Mouse (Mus musculus): ENCODE measurements around the gene Rab11fip5. TPM values are rescaled to one million over a fixed set of nuclear protein-coding genes. Genes with fewer than 3 reads are reported as not detected.

The Rab11fip5 gene
- polyA plus RNA-seq, 1 experiment from 2014 or later = 7.1 TPM

GRCm38 (mm10) chr6:85371859-85372405, 2.5 kb downstream of the Rab11fip5 start:
- Histone ChIP-seq H3K4me3 (no peak overlapping the region), H3K9ac (no peak overlapping the region), H3K4me1 (peaks cover 26% of the 10 kb centered on the region), H3K27ac (no peak overlapping the region), H3K27me3 (peaks cover 3% of the 10 kb centered on the region), H3K4me2 (peak overlapping the region; percentile 89; the same call in 1 of the 2 replicates), H3K36me3 (ENCODE audit: poor library complexity, severe bottlenecking) (no peaks in the 10 kb centered on the region), H3K9me3 (replicated peaks) (no peaks in the 10 kb centered on the region)
- WGBS = 94% methylated on average over 6 of the region's 6 CpGs
- ATAC-seq = no peak

GRCm38 (mm10) chr6:85370666-85371430, 3.6 kb downstream of the Rab11fip5 start:
- WGBS = 88% methylated on average over 9 of the region's 9 CpGs
- H3K4me2 ChIP-seq = no peak overlapping the region
- ATAC-seq = no peak
- H3K4me3 ChIP-seq = no peak overlapping the region
- H3K36me3 ChIP-seq (ENCODE audit: poor library complexity, severe bottlenecking) = no peaks in the 10 kb centered on the region
- H3K9me3 ChIP-seq (replicated peaks) = no peaks in the 10 kb centered on the region
- H3K27me3 ChIP-seq = peaks cover 3% of the 10 kb centered on the region; the same call in 1 of the 2 replicates
- H3K4me1 ChIP-seq = peaks cover 32% of the 10 kb centered on the region
- no peak overlapping the region for H3K9ac ChIP-seq
- H3K27ac ChIP-seq = no peak overlapping the region

GRCm38 (mm10) chr6:85370041-85370440, 4.4 kb downstream of the Rab11fip5 start:
- 0 out of 2 replicates have a peak, but pooled peaks cover 2% of the 10 kb centered on the region for H3K36me3 ChIP-seq (ENCODE audit: poor library complexity, severe bottlenecking)

GRCm38 (mm10) chr6:85369181-85369860, 5.1 kb downstream of the Rab11fip5 start:
- Histone ChIP-seq H3K4me1 (peaks cover 32% of the 10 kb centered on the region), H3K4me3 (no peak overlapping the region), H3K9me3 (replicated peaks) (no peaks in the 10 kb centered on the region), H3K4me2 (no peak overlapping the region), H3K27me3 (peaks cover 3% of the 10 kb centered on the region; the same call in 1 of the 2 replicates), H3K9ac (no peak overlapping the region), H3K36me3 (ENCODE audit: poor library complexity, severe bottlenecking) (0 out of 2 replicates have a peak, but pooled peaks cover 2% of the 10 kb centered on the region), H3K27ac (no peak overlapping the region)
- ATAC-seq = no peak
- WGBS = 89% methylated on average over 5 of the region's 5 CpGs

More at GRCm38 (mm10) chr6:85370041-85370440, 4.4 kb downstream of the Rab11fip5 start:
- no peak for ATAC-seq
- Histone ChIP-seq H3K27ac (no peak overlapping the region), H3K9me3 (replicated peaks) (no peaks in the 10 kb centered on the region), H3K27me3 (peaks cover 3% of the 10 kb centered on the region; the same call in 1 of the 2 replicates), H3K4me2 (no peak overlapping the region), H3K4me3 (no peak overlapping the region), H3K4me1 (peaks cover 32% of the 10 kb centered on the region), H3K9ac (no peak overlapping the region)
- 94% methylated on average over 5 of the region's 5 CpGs for WGBS

GRCm38 (mm10) chr6:85368722-85369121, 5.7 kb downstream of the Rab11fip5 start:
- peaks cover 3% of the 10 kb centered on the region; the same call in 1 of the 2 replicates for H3K27me3 ChIP-seq
- H3K27ac ChIP-seq = no peak overlapping the region
- H3K9ac ChIP-seq = no peak overlapping the region
- H3K4me1 ChIP-seq = peaks cover 28% of the 10 kb centered on the region
- no peak for ATAC-seq
- H3K4me3 ChIP-seq = no peak overlapping the region
- 65% methylated on average over 5 of the region's 5 CpGs for WGBS
- H3K36me3 ChIP-seq (ENCODE audit: poor library complexity, severe bottlenecking) = 0 out of 2 replicates have a peak, but pooled peaks cover 2% of the 10 kb centered on the region
- no peaks in the 10 kb centered on the region for H3K9me3 ChIP-seq (replicated peaks)
- H3K4me2 ChIP-seq = no peak overlapping the region

- 73% methylated on average over 1 of the region's 1 CpGs for WGBS
- Histone ChIP-seq H3K9me3 (replicated peaks) (no peaks in the 10 kb centered on the region), H3K4me1 (peaks cover 22% of the 10 kb centered on the region), H3K27me3 (no peaks in the 10 kb centered on the region; the same call in 1 of the 2 replicates), H3K9ac (no peak overlapping the region), H3K4me3 (no peak overlapping the region), H3K36me3 (ENCODE audit: poor library complexity, severe bottlenecking) (0 out of 2 replicates have a peak, but pooled peaks cover 2% of the 10 kb centered on the region), H3K27ac (no peak overlapping the region), H3K4me2 (no peak overlapping the region)
- no peak for ATAC-seq
Observed at GRCm38 (mm10) chr6:85368166-85368565, 6.3 kb downstream of the Rab11fip5 start.

GRCm38 (mm10) chr6:85366387-85366786, 8.0 kb downstream of the Rab11fip5 start:
- Histone ChIP-seq H3K4me3 (no peak overlapping the region), H3K4me1 (peaks cover 12% of the 10 kb centered on the region), H3K9ac (no peak overlapping the region), H3K27me3 (no peaks in the 10 kb centered on the region), H3K4me2 (no peak overlapping the region), H3K9me3 (replicated peaks) (no peaks in the 10 kb centered on the region), H3K36me3 (ENCODE audit: poor library complexity, severe bottlenecking) (0 out of 2 replicates have a peak, but pooled peaks cover 2% of the 10 kb centered on the region), H3K27ac (no peak overlapping the region)
- 59% methylated on average over 1 of the region's 1 CpGs for WGBS
- no peak for ATAC-seq

- ATAC-seq = no peak
- Histone ChIP-seq H3K4me1 (peaks cover 12% of the 10 kb centered on the region), H3K36me3 (ENCODE audit: poor library complexity, severe bottlenecking) (0 out of 2 replicates have a peak, but pooled peaks cover 2% of the 10 kb centered on the region), H3K27ac (no peak overlapping the region), H3K4me2 (no peak overlapping the region), H3K9ac (no peak overlapping the region), H3K27me3 (no peaks in the 10 kb centered on the region), H3K4me3 (no peak overlapping the region), H3K9me3 (replicated peaks) (no peaks in the 10 kb centered on the region)
- WGBS = 81% methylated on average over 5 of the region's 5 CpGs
Observed at GRCm38 (mm10) chr6:85364439-85364838, 10.0 kb downstream of the Rab11fip5 start.

- H3K27me3 ChIP-seq = no peaks in the 10 kb centered on the region
- H3K27ac ChIP-seq = no peak overlapping the region; the same call in 1 of the 2 replicates
- no peak for ATAC-seq
- H3K4me1 ChIP-seq = peaks cover 9% of the 10 kb centered on the region
- WGBS = 82% methylated on average over 4 of the region's 4 CpGs
- no peak overlapping the region for H3K4me2 ChIP-seq
- no peak overlapping the region for H3K4me3 ChIP-seq
- H3K36me3 ChIP-seq (ENCODE audit: poor library complexity, severe bottlenecking) = 0 out of 2 replicates have a peak, but pooled peaks cover 2% of the 10 kb centered on the region
- no peaks in the 10 kb centered on the region for H3K9me3 ChIP-seq (replicated peaks)
- no peak overlapping the region for H3K9ac ChIP-seq
Observed at GRCm38 (mm10) chr6:85363906-85364260, 10.6 kb downstream of the Rab11fip5 start.

GRCm38 (mm10) chr6:85363231-85363905, 11.1 kb downstream of the Rab11fip5 start:
- H3K27me3 ChIP-seq = no peaks in the 10 kb centered on the region
- peaks cover 6% of the 10 kb centered on the region for H3K4me1 ChIP-seq
- H3K9ac ChIP-seq = no peak overlapping the region
- H3K9me3 ChIP-seq (replicated peaks) = no peaks in the 10 kb centered on the region
- H3K36me3 ChIP-seq (ENCODE audit: poor library complexity, severe bottlenecking) = 0 out of 2 replicates have a peak, but pooled peaks cover 2% of the 10 kb centered on the region
- H3K4me3 ChIP-seq = no peak overlapping the region
- 92% methylated on average over 5 of the region's 5 CpGs for WGBS
- H3K4me2 ChIP-seq = no peak overlapping the region
- no peak overlapping the region; the same call in 1 of the 2 replicates for H3K27ac ChIP-seq
- ATAC-seq = no peak

- H3K4me2 ChIP-seq = no peak overlapping the region
- no peak overlapping the region for H3K27ac ChIP-seq
- ATAC-seq = no peak
- no peak overlapping the region for H3K4me3 ChIP-seq
- H3K9ac ChIP-seq = no peak overlapping the region
- no peaks in the 10 kb centered on the region for H3K9me3 ChIP-seq (replicated peaks)
- WGBS = 91% methylated on average over 5 of the region's 5 CpGs
- peaks cover 6% of the 10 kb centered on the region for H3K4me1 ChIP-seq
- H3K27me3 ChIP-seq = no peaks in the 10 kb centered on the region
- 0 out of 2 replicates have a peak, but pooled peaks cover 2% of the 10 kb centered on the region for H3K36me3 ChIP-seq (ENCODE audit: poor library complexity, severe bottlenecking)
Observed at GRCm38 (mm10) chr6:85362610-85363009, 11.8 kb downstream of the Rab11fip5 start.
